Mouse (Mus musculus) layer of hippocampus, postnatal 25 days (tissue): ENCODE measurements around the gene Tns1. TPM values are rescaled to one million over a fixed set of nuclear protein-coding genes. Genes with fewer than 3 reads are reported as not detected.

ENCODE experiments used
- DNase-seq, 2 experiments: peaks; one replicate each; pipeline ENCODE4 v3.0.0; 2022; ENCODE audit warnings: mixed read lengths in 2 of 2, low spot score in 1 of 2; ENCODE audit errors: extremely low spot score in 1 of 2
- total RNA-seq, 2 experiments: library from RNA; stranded (reverse); gene quantifications; 2 replicates each; pipeline ENCODE4 v1.2.3; 2021

Tns1 gene
- total RNA-seq, 2 experiments from 2014 or later = 29.6 to 41.9 TPM

GRCm38 (mm10) chr1:74035912-74036489 is 88.2 kb downstream of the Tns1 start:
- no peak for DNase-seq

GRCm38 (mm10) chr1:74035487-74035886 is 88.8 kb downstream of the Tns1 start:
- no peak for DNase-seq

- DNase-seq = no peak
Measured at GRCm38 (mm10) chr1:74034736-74035135, 89.5 kb downstream of the Tns1 start.

GRCm38 (mm10) chr1:74034211-74034610 is 90.0 kb downstream of the Tns1 start:
- no peak for DNase-seq

- DNase-seq = no peak
Measured at GRCm38 (mm10) chr1:74033407-74033806, 90.8 kb downstream of the Tns1 start.

- DNase-seq = peak in 1 of 2 experiments; percentile 20
Measured at GRCm38 (mm10) chr1:74032966-74033365, 91.3 kb downstream of the Tns1 start.

- no peak for DNase-seq
Measured at GRCm38 (mm10) chr1:74031771-74032609, 92.3 kb downstream of the Tns1 start.

GRCm38 (mm10) chr1:74030901-74031360 is 93.3 kb downstream of the Tns1 start:
- no peak for DNase-seq

- no peak for DNase-seq
Measured at GRCm38 (mm10) chr1:74030285-74030684, 94.0 kb downstream of the Tns1 start.

- no peak for DNase-seq
Measured at GRCm38 (mm10) chr1:74029669-74030068, 94.6 kb downstream of the Tns1 start.

GRCm38 (mm10) chr1:74028881-74029266 is 95.4 kb downstream of the Tns1 start:
- no peak for DNase-seq

GRCm38 (mm10) chr1:74028118-74028880 is 96.0 kb downstream of the Tns1 start:
- no peak for DNase-seq

GRCm38 (mm10) chr1:74027559-74028091 is 96.6 kb downstream of the Tns1 start:
- no peak for DNase-seq

- DNase-seq = no peak
Measured at GRCm38 (mm10) chr1:74026703-74027195, 97.5 kb downstream of the Tns1 start.

- DNase-seq = no peak
Measured at GRCm38 (mm10) chr1:74025651-74026226, 98.5 kb downstream of the Tns1 start.

- no peak for DNase-seq
Measured at GRCm38 (mm10) chr1:74025227-74025626, 99.0 kb downstream of the Tns1 start.

- DNase-seq = no peak
Measured at GRCm38 (mm10) chr1:74024452-74025190, 99.6 kb downstream of the Tns1 start.

GRCm38 (mm10) chr1:74022998-74023397 is 101.3 kb downstream of the Tns1 start:
- DNase-seq = no peak

- no peak for DNase-seq
Measured at GRCm38 (mm10) chr1:74022536-74022935, 101.7 kb downstream of the Tns1 start.

- DNase-seq = no peak
Measured at GRCm38 (mm10) chr1:74020235-74020634, 104.0 kb downstream of the Tns1 start.
